Mouse (Mus musculus) heart, postnatal 10 days (tissue): ENCODE results near the gene Scarf1. TPM values are rescaled to one million over a fixed set of nuclear protein-coding genes. Genes with fewer than 3 reads are reported as not detected.
A peak's percentile ranks its signal among the peaks of the same experiment; 100 is the strongest.

ENCODE experiments used
- DNase-seq, 2 experiments: peaks; one replicate each; pipeline ENCODE4 v3.0.0; 2021
- intact Hi-C: fragments of 180-260 bp; cut with DNase I; formaldehyde crosslinking; loops from one replicate; pipeline ENCODE4 v1.15.1; 2025
- total RNA-seq, 2 experiments: library from RNA; stranded (reverse); gene quantifications; 2 replicates each; pipeline ENCODE4 v1.2.3; 2021

Scarf1 gene
- total RNA-seq, 2 experiments from 2014 or later: 15.9 to 17.8 TPM

DNA sequence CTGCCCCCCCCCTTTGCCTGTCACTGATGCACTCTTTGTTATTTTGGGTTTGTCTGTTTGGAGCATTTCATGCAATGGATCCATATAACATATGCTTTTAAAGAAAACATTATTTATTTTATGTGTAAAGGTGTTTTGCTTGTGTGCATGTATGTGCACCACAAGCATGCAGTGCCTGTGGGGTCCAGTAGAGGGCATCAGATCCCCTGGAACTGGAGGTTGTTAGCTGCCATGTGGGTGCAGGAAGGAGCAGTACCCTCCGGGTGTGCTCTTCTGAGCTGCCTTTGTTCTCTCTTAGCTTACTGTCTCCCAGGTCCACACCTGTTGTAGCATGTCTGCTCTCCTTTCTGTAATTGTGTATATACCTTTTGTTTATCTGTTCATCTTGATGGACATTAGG is 44.8 kb downstream of the Scarf1 start:
- intact Hi-C loops: no loop called here
- no peak for DNase-seq

DNA sequence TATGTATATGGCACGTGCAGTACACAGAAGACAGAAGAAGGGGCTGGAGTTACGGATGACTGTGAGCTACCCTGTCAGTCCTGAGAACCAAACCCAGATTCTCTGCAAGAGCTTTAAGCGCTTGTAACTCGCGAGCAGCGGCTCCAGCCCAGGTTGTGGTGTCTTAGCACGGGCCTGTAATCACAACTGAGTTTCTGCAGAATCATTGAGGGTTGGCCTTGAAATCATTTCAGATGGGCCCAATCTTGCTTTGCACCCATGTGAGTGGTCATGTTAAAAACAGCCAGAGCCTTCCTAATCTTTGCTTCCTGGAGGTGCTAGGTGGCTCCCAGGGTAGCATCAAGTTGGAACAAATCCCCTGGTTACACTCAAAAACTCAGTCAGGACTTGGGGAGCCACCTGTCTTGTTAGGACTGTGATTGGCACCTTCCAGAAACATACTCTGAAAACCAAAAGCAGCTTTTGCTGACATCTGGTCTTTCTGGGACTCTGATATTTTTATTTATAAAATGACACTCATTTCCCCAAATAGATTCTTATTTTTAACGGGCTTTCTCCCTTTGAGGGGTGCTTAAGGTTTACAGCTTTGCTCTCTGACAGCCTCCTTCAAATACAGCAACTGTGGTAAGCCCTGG is 46.6 kb downstream of the Scarf1 start:
- intact Hi-C loops: no loop called here
- DNase-seq: no peak

DNA sequence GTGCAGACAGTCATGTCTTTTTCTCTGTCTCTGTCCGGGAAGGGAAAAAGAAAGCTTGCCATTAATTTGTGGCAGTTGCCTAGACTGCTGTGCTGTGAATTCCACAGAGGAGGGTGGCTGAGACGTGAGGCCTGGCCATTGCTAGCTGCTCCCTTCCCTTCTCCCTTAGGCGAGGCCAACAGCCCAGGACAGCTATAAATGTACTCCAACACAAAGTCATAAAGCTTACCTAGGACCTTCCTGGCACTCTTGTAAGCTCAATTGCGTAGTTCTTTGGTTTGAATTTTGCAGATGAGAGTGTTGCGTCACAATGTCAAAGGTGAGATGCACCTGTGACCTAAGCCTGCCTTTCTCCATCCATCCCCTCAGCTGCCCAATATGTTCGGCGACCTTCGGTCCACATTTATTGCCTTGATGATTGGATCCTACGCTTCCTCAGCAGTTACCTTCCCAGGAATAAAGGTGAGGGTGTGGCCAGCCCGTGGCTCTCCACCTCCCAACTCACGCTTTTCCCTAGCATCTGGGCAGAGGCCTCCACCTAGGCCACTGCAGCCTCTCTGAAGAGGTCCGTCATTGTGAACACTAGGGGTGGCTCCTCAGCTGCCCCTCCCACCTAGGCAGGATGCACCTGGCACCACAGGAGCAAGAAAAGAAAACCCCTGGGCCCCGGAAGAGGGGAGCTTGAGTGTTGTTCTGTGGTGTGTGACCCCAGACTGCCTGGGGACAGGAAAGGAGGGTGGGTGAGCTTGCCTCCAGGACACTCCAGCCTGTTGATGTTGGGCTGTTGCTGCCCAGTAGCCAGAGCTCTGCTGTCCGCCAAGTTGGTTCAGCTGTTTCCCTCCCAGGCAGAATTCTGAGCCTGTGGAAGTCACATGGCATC is 47.4 kb downstream of the Scarf1 start:
- DNase-seq: no peak
- intact Hi-C loops: no loop called here

DNA sequence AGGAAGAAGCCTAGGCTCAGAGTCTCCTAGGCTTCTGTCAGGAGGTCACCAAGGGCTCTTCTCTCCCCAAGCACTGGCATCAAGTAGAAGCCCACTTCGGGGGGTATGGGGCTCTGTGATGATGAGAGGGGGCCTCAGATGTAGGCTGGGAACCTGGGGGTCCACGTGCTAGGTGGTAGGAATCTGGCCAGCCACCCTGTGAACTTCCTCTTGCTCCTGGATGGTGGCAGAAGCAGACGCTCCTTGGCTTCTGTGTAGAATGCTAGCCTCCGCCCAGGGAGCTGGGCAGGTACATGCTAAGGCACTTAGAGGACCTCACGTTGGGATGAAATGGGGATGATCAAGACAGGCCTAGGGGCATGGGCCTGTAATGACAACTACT is 48.1 kb downstream of the Scarf1 start:
- intact Hi-C loops: no loop called here

DNA sequence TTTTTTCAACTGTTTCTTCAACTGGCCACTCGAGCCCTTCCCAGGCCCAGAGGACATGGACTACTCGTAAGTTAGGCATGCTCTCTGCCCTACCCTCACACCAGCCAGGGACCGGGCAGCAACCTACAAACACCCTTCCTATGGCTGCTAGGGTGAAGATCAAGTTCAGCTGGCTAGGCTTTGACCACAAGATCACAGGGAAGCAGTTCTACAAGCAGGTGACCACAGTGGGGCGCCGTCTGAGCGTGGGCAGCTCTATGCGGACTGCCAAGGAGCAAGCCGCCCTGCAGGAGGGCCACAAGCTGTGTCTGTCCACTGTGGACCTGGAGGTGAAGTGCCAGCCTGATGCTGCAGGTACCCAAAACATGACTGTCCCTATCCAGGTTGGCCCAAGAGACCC is 49.5 kb downstream of the Scarf1 start:
- no peak for DNase-seq
- intact Hi-C loops: no loop called here

More for the DNA sequence above, 48.1 kb downstream of the Scarf1 start:
- no peak for DNase-seq

DNA sequence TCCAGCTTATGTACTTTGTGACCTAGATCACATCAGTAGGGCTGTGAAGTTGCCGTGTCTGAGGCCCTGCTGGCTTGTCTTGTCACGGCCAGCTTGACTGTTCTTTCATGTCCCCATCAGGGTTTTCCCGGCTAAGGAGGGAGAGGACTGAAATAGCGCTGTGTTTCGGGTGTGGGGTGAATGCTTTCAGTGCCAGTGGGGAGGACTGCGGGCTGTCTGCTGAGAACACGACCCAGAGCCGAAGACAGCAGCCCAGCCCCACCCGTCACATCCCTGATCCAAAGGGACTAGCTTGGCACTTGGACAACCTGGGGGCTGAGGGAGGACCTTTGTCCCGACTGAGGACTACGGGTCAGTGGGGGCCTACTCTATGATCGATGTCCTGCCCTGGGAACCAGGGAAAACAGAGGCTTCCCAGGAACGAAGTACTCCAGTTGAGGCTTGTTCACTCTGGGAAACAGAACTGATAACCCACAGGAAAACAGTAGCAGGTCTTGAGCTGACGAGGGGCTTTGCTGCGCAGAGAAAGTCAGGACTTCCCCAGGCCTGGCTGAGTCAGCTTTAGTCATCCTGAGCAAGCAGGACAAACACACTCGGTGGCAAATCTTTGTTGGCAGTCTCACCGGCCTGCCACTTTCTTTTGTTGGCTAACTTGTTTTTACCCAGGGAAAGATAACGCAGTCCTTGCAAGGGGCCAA is 50.7 kb downstream of the Scarf1 start:
- intact Hi-C loops: no loop called here
- peak; percentile 62 for DNase-seq

DNA sequence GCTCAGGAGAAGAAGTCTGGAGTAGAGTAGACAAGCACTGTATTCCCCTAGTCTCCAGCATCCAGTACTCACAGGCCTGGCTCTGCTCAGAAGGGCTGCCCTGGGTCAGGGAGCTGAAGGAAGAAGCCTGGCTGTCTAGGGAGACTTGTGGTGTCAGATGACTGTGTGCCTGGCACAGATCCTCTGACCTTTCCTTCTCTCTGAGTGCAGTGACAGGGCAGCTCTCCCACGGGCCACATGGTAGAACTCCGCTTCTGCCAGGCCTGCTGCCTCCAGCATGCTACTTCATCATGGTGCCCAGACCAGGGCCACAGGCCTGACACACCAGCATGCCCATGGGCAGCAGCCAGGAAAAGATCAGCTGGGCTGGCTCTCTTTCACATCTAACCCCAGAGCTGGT is 52.5 kb downstream of the Scarf1 start:
- intact Hi-C loops: no loop called here
- peak; percentile 75 to 85 for DNase-seq

DNA sequence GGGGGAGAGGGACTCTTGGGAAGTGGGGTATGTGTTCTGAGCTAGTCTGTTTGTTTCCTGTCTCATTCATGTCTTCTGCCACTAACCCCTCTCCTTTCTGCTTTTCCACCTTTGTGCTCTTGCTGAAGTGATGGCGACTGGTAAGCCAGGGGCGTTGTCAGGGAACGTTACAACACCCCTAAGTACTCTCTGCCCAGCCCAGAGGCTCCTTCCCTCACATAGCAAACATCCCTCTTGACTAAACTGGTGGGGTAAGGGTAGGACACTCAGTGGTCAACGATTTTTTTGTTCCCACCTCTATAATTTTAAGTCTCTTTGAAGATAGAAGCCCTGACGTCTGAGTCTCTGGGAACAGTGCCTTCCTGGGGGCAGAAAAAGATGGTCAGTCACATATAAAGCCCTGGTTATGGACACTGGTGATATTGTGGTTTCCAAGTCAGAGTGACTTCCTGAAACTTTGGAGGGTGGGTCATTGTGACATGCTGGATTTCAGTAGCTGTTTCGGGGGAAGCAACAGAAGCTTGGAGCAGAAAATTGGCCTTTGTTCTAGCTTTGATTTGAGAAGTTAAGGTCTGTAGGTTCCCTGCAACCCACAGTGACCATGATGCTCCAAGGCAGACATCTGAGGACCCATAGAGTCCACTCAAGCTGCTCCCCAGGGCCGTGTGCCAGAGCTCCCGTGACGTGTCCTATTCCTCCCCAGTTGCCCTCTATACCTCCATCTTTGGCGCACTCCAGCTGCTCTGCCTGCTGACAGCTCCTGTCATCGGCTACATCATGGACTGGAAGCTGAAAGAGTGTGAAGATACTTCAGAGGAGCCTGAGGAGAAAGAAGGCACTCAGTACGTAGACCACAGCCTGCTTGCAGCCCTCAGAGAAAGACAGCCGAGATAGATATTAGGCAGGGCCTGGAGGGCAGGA is 53.2 kb downstream of the Scarf1 start:
- intact Hi-C loops: no loop called here
- DNase-seq: peak; percentile 57 to 64

DNA sequence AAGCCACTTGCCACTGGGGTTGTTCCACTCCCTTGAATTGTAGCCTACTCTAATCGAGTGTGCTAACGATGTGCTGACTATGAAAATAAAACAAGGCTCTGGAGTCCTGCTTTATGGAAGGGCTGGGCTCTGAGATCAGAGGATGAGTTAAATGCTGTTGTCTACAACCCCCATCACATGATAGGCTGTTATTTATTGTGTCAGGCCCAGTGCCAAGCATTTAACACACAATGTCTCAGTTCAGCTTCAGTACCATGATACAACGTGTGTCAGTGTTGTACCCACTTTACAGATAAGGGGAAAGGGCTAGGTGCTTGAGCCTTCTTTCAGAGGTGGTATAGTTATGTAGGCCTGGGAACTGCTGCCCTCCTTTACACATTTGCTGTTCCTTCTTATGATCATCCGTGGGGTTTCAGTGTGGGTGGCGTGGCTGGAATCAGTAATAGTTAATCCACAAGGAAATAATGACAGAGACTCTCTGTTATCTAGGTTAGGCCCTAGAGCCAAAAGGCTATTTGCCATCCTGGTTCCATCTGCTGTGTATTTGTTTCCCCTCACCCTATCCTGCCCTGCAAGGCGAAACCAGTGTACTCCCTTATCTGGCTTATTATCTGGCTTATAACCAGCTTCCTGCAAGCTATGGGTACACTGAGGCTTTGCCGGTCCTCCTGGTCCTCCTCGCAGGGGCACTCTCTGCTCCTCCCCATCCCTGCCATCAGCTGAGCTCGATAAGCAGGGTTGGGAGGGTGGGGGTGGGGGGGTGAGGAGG is 54.2 kb downstream of the Scarf1 start:
- intact Hi-C loops: no loop called here
- DNase-seq: no peak

DNA sequence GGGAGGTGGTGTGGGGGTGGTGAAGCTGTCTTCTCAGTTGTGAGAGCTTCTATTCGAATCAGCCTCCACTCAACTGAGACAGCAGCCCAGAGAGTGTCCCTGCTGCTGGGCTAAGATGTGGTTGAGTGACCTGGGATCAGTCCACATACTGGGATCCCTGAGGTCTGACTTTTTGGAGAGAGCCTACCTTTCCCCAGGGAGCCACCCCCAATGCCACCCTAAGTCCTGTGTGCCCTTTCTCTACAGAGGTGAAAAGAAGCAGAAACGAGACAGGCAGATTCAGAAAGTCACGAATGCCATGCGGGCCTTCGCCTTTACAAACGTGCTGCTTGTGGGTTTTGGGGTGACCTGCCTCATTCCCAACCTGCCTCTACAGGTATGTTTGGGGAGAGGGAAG is 54.8 kb downstream of the Scarf1 start:
- no peak for DNase-seq
- intact Hi-C loops: no loop called here

DNA sequence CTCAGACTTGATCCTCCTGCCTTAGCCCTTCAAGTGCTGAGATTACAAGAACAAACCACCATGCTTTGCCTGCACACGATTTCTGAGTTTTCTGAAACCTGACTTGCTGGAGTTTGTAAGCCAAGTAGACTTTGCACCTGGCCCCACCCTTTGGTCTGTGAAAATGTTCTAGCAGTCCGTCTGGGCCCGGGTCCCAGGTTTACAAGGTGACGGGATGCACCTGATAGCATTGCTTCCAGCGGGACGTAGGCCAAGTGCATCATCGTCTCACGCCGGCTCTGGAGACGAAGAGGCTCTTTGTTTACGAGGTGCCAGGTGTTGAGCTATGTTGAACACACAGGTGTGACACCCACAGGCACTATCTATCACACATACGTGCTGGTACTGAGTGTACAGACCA is 55.6 kb downstream of the Scarf1 start:
- no peak for DNase-seq
- intact Hi-C loops: no loop called here

DNA sequence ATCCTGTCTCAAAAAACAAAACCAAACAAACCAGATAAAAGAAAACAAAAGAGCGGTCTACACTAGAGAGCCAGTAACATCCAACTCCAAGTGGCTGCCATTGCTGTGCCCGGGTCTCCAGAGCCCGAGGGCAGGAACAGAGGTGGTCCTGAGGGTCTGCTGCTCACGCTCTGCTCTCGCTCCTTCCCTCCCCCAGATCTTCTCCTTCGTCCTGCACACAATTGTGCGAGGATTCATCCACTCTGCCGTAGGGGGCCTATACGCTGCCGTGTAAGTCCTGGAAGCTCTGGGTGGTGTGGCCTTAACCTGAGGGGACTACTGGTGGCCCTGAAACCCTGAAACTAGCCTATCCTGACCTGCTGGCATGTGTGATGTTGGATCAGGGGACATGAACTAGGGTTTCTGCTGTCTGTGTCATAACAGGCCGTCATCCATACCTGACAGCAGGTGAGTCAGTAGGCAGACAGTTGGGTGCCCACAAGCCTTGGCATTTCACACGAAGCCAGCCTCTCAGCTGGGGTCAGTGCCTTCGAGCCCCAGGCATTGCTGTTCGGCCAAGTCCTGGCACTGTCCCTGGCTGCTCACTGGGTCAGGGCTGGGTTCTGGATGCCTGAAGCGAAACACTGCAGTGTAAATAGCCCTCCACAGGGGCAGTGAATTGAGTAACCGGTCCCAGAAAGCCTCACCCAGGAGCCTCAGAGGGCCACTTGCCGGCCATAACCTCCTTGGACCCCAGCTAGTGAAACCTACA is 57.2 kb downstream of the Scarf1 start:
- intact Hi-C loops: no loop called here
- DNase-seq: no peak

DNA sequence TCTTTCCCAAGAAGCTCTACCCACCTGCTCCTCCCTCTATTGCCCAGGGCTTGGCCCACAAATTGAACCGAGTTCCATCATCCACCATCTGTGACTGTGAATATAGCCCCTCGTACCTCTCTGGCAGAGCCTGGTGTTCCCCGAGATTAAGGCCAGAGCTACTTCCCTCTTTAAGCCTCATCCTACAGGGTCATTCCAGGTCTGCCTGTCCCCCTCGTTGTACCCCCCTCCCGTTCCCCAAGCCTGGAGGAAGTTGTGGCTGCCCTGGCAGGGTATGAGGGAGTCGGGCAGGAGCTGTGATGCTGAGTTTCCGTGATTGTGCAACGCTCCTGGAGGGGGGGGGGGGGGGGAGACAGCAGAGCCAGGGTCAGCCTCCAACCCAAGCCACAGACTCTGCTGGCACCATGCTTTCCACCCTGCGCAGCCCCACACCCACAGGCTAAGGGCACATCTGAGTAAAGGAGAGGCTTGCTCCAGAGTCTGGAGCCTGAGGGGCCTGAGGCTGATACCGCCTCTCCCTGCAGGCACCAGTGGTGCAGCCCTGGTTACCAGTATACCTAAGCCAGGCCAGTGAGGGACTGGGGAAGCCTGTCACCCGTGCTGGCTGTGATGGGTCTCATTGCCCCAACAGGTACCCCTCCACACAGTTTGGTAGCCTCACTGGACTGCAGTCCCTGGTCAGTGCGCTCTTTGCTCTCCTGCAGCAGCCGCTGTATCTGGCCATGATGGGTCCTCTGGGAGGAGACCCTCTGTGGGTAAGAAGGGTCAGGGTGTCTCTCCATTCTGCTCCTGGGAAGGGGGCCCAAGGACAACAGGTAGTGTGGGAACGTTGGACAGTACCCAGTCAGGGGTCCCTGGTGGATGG is 58.0 kb downstream of the Scarf1 start:
- intact Hi-C loops: no loop called here
- DNase-seq: no peak

DNA sequence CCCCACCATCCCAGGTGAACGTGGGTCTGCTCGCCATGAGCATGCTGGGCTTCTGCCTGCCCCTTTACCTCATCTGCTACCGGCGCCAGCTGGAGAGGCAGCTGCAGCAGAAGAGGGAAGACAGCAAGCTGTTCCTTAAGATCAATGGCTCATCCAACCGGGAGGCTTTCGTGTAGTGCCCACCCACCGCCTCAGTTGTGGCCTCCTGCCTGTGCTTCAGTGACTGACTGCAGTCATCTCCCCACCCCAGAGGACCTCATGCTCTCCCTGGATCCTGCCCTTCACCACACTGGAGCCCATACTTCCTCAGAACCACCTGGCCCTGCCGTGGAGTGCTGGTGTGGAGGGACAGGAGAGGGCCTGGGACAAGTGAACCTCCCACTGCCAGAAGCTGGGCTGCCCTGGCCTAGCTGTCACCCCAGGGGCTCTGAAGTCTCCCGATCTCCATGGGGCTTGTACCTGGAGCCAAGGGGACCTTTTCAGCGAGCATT is 59.0 kb downstream of the Scarf1 start:
- DNase-seq: no peak
- intact Hi-C loops: loop anchor here (2.0 kb wide), 1 partner anchor 20 kb away; no protein-coding TSS in a partner anchor

DNA sequence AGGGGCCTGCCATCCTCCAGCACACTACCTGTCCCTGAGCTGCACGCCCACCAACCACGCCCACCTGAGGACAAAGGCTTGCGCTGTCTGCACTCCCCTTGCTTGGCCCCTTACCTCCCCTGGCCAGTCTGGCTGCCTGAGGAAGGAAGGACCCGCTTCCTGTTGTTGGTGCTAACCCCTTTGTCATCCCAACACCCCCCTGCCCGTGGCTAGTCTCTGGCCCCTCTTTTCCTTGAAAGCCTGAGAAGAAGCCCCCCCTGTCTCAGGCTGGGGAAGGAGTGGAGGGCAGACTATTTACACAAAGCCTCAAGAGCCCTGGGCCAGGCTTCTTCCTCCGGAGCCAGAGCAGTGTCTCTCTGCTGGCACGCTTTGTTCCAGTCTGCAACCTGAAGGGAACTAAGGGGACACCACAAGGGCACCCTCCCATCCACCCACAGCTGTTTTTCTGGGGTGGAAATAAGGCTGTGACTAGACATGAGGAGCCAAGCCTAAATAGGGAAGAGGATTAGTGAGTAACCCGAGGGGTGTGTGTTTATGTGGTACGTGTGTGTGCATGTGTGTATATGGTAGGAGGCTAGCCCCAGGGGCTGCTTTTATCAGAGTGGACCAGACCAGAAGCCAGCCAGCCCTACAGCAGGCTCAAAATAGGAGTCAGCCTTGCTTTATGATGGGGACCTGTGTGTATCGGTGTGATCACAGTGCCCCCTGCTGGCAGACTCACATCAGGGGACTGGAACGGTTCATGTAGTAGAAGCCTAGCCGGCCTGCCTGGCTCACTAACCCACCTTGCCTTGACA is 59.7 kb downstream of the Scarf1 start:
- intact Hi-C loops: loop anchor here (1.0 to 2.0 kb wide), 2 partner anchors 20 to 43 kb away; no protein-coding TSS in a partner anchor
- peak; percentile 95 to 97 for DNase-seq

DNA sequence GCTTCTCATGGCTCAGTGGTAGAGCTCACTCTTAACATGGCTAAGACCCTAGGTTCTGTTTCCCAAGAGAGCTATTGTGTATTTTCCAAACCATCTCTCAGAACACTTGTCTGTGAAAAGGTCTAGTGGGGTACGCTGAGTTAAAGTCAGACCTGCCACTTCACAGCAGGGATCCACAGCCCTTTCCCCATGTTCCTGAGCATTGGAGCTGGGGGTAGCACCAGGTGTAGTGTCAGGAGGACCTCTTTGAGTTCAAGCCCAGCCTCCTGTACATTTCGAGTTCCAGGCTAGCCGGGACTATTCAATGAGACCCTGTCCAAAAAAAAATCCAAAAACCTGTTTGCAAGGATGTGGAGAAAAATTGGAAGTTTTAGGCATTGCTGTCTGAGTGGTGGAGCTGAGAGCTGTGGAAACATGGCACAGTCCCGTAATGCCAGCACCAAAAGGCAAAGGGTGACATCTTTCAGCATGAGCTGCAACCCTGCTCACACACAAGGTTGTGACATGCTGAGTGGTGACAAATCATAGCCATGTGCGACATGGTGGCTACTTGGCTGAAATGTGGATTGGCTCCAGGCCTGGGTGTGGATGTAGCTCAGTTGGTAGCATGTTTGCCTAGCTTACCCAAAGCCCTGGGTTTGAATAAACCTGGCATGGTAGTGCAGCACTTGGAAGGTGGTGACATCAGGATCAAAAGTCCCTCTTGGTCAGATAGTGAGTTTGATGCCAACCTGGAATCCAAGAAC is 61.2 kb downstream of the Scarf1 start:
- DNase-seq: no peak
- intact Hi-C loops: loop anchor here (1.0 kb wide), 1 partner anchor 172 kb away; no protein-coding TSS in a partner anchor
